Mouse (Mus musculus): Measurements from ENCODE around the gene Vps13a. TPM values are rescaled to one million over a fixed set of nuclear protein-coding genes. Genes with fewer than 3 reads are reported as not detected.
"Not testable (repeated sequence)": the region's sequence is repeated elsewhere in the genome, so short reads cannot be mapped to it uniquely, and the experiment has no call there.

Vps13a gene
- total RNA-seq, 2 experiments from 2014 or later = 15.1 to 15.4 TPM

GRCm38 (mm10) chr19:16757439-16757838 lies 23.3 kb downstream of the Vps13a start:
- not testable (repeated sequence) for DNase-seq

GRCm38 (mm10) chr19:16755854-16756253 lies 24.9 kb downstream of the Vps13a start:
- no peak for DNase-seq

- no peak for DNase-seq
Measured at GRCm38 (mm10) chr19:16755226-16755625, 25.5 kb downstream of the Vps13a start.

GRCm38 (mm10) chr19:16753151-16753550 lies 27.6 kb downstream of the Vps13a start:
- DNase-seq = no peak

- DNase-seq = no peak
Measured at GRCm38 (mm10) chr19:16736854-16737253, 43.9 kb downstream of the Vps13a start.

- DNase-seq = no peak
Measured at GRCm38 (mm10) chr19:16728729-16729128, 52.0 kb downstream of the Vps13a start.

GRCm38 (mm10) chr19:16715249-16715648 lies 65.5 kb downstream of the Vps13a start:
- no peak for DNase-seq

- no peak for DNase-seq
Measured at GRCm38 (mm10) chr19:16701790-16702189, 78.9 kb downstream of the Vps13a start.

GRCm38 (mm10) chr19:16684922-16685321 lies 95.8 kb downstream of the Vps13a start:
- DNase-seq = no peak

- no peak for DNase-seq
Measured at GRCm38 (mm10) chr19:16684210-16684609, 96.5 kb downstream of the Vps13a start.

GRCm38 (mm10) chr19:16625610-16626395 lies 154.9 kb downstream of the Vps13a start:
- no peak for DNase-seq

- DNase-seq = no peak
Measured at GRCm38 (mm10) chr19:16624994-16625393, 155.7 kb downstream of the Vps13a start.

- no peak for DNase-seq
Measured at GRCm38 (mm10) chr19:16623154-16623553, 157.6 kb downstream of the Vps13a start.

- no peak for DNase-seq
Measured at GRCm38 (mm10) chr19:16607634-16608033, 173.1 kb downstream of the Vps13a start.

GRCm38 (mm10) chr19:16602026-16602425 lies 178.7 kb downstream of the Vps13a start:
- DNase-seq = no peak

GRCm38 (mm10) chr19:16599298-16599970 lies 181.3 kb downstream of the Vps13a start:
- peak; percentile 68 for DNase-seq

- DNase-seq = no peak
Measured at GRCm38 (mm10) chr19:16598653-16599297, 182.0 kb downstream of the Vps13a start.

- DNase-seq = no peak
Measured at GRCm38 (mm10) chr19:16597216-16597615, 183.5 kb downstream of the Vps13a start.

GRCm38 (mm10) chr19:16593975-16594317 lies 186.8 kb downstream of the Vps13a start:
- DNase-seq = no peak

- no peak for DNase-seq
Measured at GRCm38 (mm10) chr19:16593256-16593974, 187.3 kb downstream of the Vps13a start.

GRCm38 (mm10) chr19:16585379-16585778 lies 195.4 kb downstream of the Vps13a start:
- no peak for DNase-seq

- DNase-seq = no peak
Measured at GRCm38 (mm10) chr19:16584546-16584945, 196.2 kb downstream of the Vps13a start.

GRCm38 (mm10) chr19:16580501-16580900 lies 200.2 kb downstream of the Vps13a start:
- no peak for DNase-seq

All from gastrocnemius, postnatal 10 days (tissue).